Mouse (Mus musculus): ENCODE results near the gene Ints2. TPM values are rescaled to one million over a fixed set of nuclear protein-coding genes. Genes with fewer than 3 reads are reported as not detected.
A peak's percentile ranks its signal among the peaks of the same experiment; 100 is the strongest.
"Not testable (repeated sequence)": the region's sequence is repeated elsewhere in the genome, so short reads cannot be mapped to it uniquely, and the experiment has no call there.

Ints2 gene
- polyA plus RNA-seq, 1 experiment, result 15.6 TPM

GRCm38 (mm10) chr11:86199733-86200132, 57.6 kb downstream of the Ints2 start:
- no peak for DNase-seq
- 71% methylated on average over 4 of the region's 4 CpGs for WGBS
- Histone ChIP-seq H3K27me3 (ENCODE audit: control insufficient read depth, insufficient read depth, low read length) (no peaks in the 10 kb centered on the region), H3K4me1 (replicated peaks; ENCODE audit: control insufficient read depth, insufficient read depth, low read length) (peaks cover 10% of the 10 kb centered on the region), H3K4me3 (ENCODE audit: control insufficient read depth, insufficient read depth, low read length) (no peak overlapping the region), H3K36me3 (ENCODE audit: control insufficient read depth, insufficient read depth, low read length) (0 out of 2 replicates have a peak, but pooled peaks cover 2% of the 10 kb centered on the region), H3K27ac (ENCODE audit: control insufficient read depth, insufficient read depth, low read length) (no peak overlapping the region)
- TF ChIP-seq CTCF (IDR thresholded peaks at IDR 0.05; ENCODE audit: borderline replicate concordance, control insufficient read depth, extremely low read depth, insufficient read depth, low read length, poor library complexity), result no peak

- not testable (repeated sequence) for H3K27me3 ChIP-seq (ENCODE audit: control insufficient read depth, insufficient read depth, low read length); H3K27ac ChIP-seq (ENCODE audit: control insufficient read depth, insufficient read depth, low read length); DNase-seq; H3K4me3 ChIP-seq (ENCODE audit: control insufficient read depth, insufficient read depth, low read length); H3K4me1 ChIP-seq (replicated peaks; ENCODE audit: control insufficient read depth, insufficient read depth, low read length); H3K36me3 ChIP-seq (ENCODE audit: control insufficient read depth, insufficient read depth, low read length)
- WGBS, result 94% methylated on average over 7 of the region's 7 CpGs
These were observed 72.2 kb downstream of the Ints2 start for GRCm38 (mm10) chr11:86185224-86185623.

GRCm38 (mm10) chr11:86175833-86176232, 81.5 kb downstream of the Ints2 start:
- H3K4me1 ChIP-seq (replicated peaks; ENCODE audit: control insufficient read depth, insufficient read depth, low read length), result no peaks in the 10 kb centered on the region
- no peak for TF ChIP-seq CTCF (IDR thresholded peaks at IDR 0.05; ENCODE audit: borderline replicate concordance, control insufficient read depth, extremely low read depth, insufficient read depth, low read length, poor library complexity)
- TF ChIP-seq POLR2A (IDR thresholded peaks at IDR 0.05; ENCODE audit: control insufficient read depth, extremely low read depth, insufficient read depth, low read length, poor library complexity), result no peak
- DNase-seq, result no peak
- H3K36me3 ChIP-seq (ENCODE audit: control insufficient read depth, insufficient read depth, low read length), result peaks cover 7% of the 10 kb centered on the region; the same call in 1 of the 2 replicates
- no peak overlapping the region for H3K4me3 ChIP-seq (ENCODE audit: control insufficient read depth, insufficient read depth, low read length)
- no peak overlapping the region for H3K27ac ChIP-seq (ENCODE audit: control insufficient read depth, insufficient read depth, low read length)
- WGBS, result 97% methylated on average over 3 of the region's 3 CpGs
- no peaks in the 10 kb centered on the region for H3K27me3 ChIP-seq (ENCODE audit: control insufficient read depth, insufficient read depth, low read length)

- H3K36me3 ChIP-seq (ENCODE audit: control insufficient read depth, insufficient read depth, low read length), result peaks cover 7% of the 10 kb centered on the region; the same call in 1 of the 2 replicates
- H3K4me1 ChIP-seq (replicated peaks; ENCODE audit: control insufficient read depth, insufficient read depth, low read length), result no peaks in the 10 kb centered on the region
- TF ChIP-seq POLR2A (IDR thresholded peaks at IDR 0.05; ENCODE audit: control insufficient read depth, extremely low read depth, insufficient read depth, low read length, poor library complexity) (no peak), CTCF (IDR thresholded peaks at IDR 0.05; ENCODE audit: borderline replicate concordance, control insufficient read depth, extremely low read depth, insufficient read depth, low read length, poor library complexity) (no peak)
- H3K27ac ChIP-seq (ENCODE audit: control insufficient read depth, insufficient read depth, low read length), result no peak overlapping the region
- H3K27me3 ChIP-seq (ENCODE audit: control insufficient read depth, insufficient read depth, low read length), result no peaks in the 10 kb centered on the region
- DNase-seq, result peak; percentile 62
- no peak overlapping the region for H3K4me3 ChIP-seq (ENCODE audit: control insufficient read depth, insufficient read depth, low read length)
- 90% methylated on average over 2 of the region's 2 CpGs for WGBS
These were observed 83.2 kb downstream of the Ints2 start for GRCm38 (mm10) chr11:86174173-86174572.

- DNase-seq, result no peak
- peaks cover 7% of the 10 kb centered on the region; the same call in 1 of the 2 replicates for H3K36me3 ChIP-seq (ENCODE audit: control insufficient read depth, insufficient read depth, low read length)
- TF ChIP-seq POLR2A (IDR thresholded peaks at IDR 0.05; ENCODE audit: control insufficient read depth, extremely low read depth, insufficient read depth, low read length, poor library complexity) (no peak), CTCF (IDR thresholded peaks at IDR 0.05; ENCODE audit: borderline replicate concordance, control insufficient read depth, extremely low read depth, insufficient read depth, low read length, poor library complexity) (no peak)
- no peaks in the 10 kb centered on the region for H3K27me3 ChIP-seq (ENCODE audit: control insufficient read depth, insufficient read depth, low read length)
- H3K4me1 ChIP-seq (replicated peaks; ENCODE audit: control insufficient read depth, insufficient read depth, low read length), result no peaks in the 10 kb centered on the region
- 93% methylated on average over 2 of the region's 2 CpGs for WGBS
- H3K27ac ChIP-seq (ENCODE audit: control insufficient read depth, insufficient read depth, low read length), result no peak overlapping the region
- no peak overlapping the region for H3K4me3 ChIP-seq (ENCODE audit: control insufficient read depth, insufficient read depth, low read length)
These were observed 86.6 kb downstream of the Ints2 start for GRCm38 (mm10) chr11:86170743-86171142.

Other genes with a start within 250 kb of the Ints2 start
- gene Brip1, start 56.4 kb downstream of the Ints2 start, polyA plus RNA-seq (2012; rRNA removed), result 1.9 and 2.8 TPM in 2 replicates
- gene Med13, start 100.0 kb upstream of the Ints2 start, polyA plus RNA-seq (2012; rRNA removed), result 60.6 and 69.5 TPM in 2 replicates
- gene Rnft1, start 227.1 kb upstream of the Ints2 start, polyA plus RNA-seq (2012; rRNA removed), result 6.4 and 9.3 TPM in 2 replicates

Data from thymus, adult 2 months (tissue).